Mouse (Mus musculus) Patski (cell line): ENCODE measurements at regions not wholly inside any gene's neighbourhood (a gene's known extent, or its start where the extent isn't known, plus 50 kb on each side); places are given as distances from the start of the nearest gene placed in this dataset.
A peak's percentile ranks its signal among the peaks of the same experiment; 100 is the strongest.

Source experiments
- ATAC-seq: fragments of 100-300 bp; one replicate; pipeline ENCODE4 v1.8.0; 2021
- CTCF ChIA-PET: fragments of 350-600 bp; sonication (Branson Sonifier 250); formaldehyde crosslinking; loops from one replicate; lab custom pipeline; 2022; ENCODE audit warnings: inconsistent platforms; lab: Charles Lee
- POLR2A ChIA-PET: fragments of 350-600 bp; sonication (Branson Sonifier 250); formaldehyde crosslinking; loops from one replicate; lab custom pipeline; 2022; ENCODE audit warnings: antibody characterized with exemption, inconsistent platforms; lab: Charles Lee
- DNase-seq: peaks from one replicate; pipeline ENCODE4 v3.0.0-alpha.2; 2011; ENCODE audit warnings: low read depth, low spot score
- H3K27me3 ChIP-seq: fragments of 371-371 bp; one replicate; pipeline ENCODE4 v1.5.1; 2021
- CTCF ChIP-seq: fragments of 100-300 bp; IDR thresholded peaks from one replicate; pipeline ENCODE4 v1.5.1; 2021
- in situ Hi-C: fragments of 300-500 bp; cut with MboI; formaldehyde crosslinking; loops from 3 replicates; pipeline ENCODE4 v1.11.1; 2018; ENCODE audit warnings: low pct_unique_long_range_greater_than_20kb, mixed read lengths

DNA sequence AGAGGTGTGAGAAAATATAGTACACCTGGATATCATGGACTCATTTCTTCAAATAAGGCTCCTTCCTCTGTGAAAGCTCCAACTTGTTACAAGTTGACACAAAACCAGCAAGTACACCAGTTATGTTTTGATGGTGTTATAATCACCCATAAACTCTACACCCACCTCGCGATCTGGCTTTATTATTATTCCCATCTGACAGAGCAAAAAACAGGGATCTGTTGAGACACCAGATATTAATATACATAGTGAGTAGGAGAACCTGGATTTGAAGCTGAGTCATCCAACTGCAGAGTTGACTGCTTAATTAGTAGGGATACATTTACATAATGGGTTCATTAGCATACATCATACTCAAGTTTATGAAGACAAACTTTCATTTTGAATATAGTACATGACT, 828.6 kb upstream of the Ddx18 start:
- in situ Hi-C loops, result no loop called here
- no peak for ATAC-seq
- H3K27me3 ChIP-seq, result no peaks in the 10 kb centered on the region
- no peak for TF ChIP-seq CTCF
- ChIA-PET POLR2A (no interaction called here), CTCF (no interaction called here)
- DNase-seq, result no peak

DNA sequence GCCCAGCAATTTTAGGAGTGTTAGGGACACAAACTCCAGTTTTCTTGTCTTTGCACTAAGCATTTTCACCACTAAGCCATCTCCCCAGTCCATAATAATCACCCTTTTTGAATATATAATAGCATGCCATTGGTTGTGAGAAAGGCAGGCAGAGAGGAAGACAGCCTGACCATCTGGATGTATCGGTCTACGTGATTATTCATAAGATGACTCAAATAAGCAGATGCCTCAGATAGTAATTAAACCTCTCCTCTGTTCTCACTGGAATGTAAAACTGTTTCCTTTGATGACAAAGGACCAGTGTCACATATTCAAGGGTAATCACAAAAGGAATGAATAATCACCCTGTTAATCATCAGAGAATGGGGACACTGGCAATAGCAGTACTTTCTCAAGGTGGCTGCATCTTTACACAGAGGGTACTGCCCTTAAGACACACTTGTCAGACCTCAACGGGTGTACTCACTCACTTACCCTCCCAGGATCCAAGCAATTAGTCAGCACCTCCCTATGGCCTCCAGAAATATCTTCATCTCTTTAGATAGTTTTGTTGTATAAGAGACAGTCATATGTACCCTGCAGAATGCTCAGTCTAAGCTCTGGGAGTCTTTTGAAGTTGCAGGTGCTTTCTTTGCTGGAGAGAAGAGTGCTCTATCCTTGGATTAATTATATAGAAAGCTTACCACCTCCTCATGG, 826.0 kb upstream of the Ddx18 start:
- no peaks in the 10 kb centered on the region for H3K27me3 ChIP-seq
- no peak for TF ChIP-seq CTCF
- in situ Hi-C loops, result no loop called here
- DNase-seq (no peak), ATAC-seq (no peak)
- POLR2A ChIA-PET, result no interaction called here
- CTCF ChIA-PET, result interaction anchor here (1.3 kb wide), 1 partner anchor 11 kb away, joined by 3 read pairs; no protein-coding TSS in a partner anchor

DNA sequence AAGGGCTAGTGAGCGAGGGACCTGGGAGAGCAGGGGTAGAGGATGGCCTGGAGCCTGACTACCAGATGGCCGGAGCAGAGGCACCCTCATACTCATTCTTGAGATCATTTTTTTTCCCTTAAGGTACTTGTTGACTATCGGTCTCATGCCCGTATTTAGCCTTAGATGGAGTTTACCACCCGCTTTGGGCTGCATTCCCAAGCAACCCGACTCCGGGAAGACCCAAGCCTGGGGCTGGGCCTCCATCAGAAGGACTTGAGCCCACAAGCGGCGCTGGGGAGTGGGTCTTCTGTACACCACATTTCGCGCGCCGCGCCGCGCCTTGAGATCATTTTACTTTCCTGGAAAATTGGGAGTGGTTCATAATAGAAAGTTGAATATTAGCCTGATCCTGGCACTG, 789.2 kb upstream of the Ddx18 start:
- CTCF ChIA-PET, result no interaction called here
- TF ChIP-seq CTCF, result no peak
- POLR2A ChIA-PET, result no interaction called here
- in situ Hi-C loops, result no loop called here
- DNase-seq, result peak; percentile 100
- H3K27me3 ChIP-seq, result no peaks in the 10 kb centered on the region
- ATAC-seq, result peak; percentile 60

DNA sequence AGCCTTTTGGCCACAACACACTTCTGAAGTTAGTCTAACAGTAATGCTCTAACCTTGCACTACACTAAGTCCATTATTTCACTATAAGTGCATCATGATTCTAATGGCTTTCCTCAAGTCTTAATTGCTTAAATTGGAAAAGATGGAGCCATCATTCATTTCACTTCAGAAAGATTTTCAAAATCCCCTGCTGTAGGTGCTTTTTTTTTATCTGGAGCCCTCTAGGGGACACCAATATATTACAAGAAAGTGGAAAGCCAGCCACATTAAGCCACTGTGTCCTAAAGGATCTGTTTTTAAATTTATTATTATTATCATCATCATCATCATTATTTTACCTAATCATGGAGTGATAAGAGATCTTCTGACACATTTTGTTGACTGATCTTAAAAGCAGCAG, 783.7 kb upstream of the Ddx18 start:
- DNase-seq (no peak), ATAC-seq (no peak)
- ChIA-PET POLR2A (no interaction called here), CTCF (no interaction called here)
- no peaks in the 10 kb centered on the region for H3K27me3 ChIP-seq
- in situ Hi-C loops, result no loop called here
- no peak for TF ChIP-seq CTCF

DNA sequence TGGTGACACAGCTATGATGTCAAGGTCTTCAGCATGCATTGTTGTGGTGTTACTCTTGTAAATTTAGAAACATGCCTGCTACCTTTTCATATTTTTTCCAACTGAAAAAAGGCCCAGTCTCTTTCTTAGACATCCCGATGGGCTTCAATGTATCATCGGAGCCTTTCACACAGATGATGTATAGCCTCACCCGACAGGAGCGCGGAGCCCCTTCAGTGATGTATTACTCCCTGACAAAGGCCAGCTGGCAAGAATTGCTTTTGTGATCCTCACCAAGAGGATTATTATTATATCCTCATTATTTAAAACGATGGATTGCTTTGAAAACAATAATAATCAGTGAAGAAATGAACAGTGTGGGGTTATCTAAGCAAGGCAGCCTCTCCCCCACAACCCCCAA, 765.5 kb upstream of the Ddx18 start:
- ATAC-seq, result no peak
- ChIA-PET CTCF (no interaction called here), POLR2A (no interaction called here)
- no peak for TF ChIP-seq CTCF
- in situ Hi-C loops, result no loop called here
- DNase-seq, result no peak
- H3K27me3 ChIP-seq, result no peaks in the 10 kb centered on the region

DNA sequence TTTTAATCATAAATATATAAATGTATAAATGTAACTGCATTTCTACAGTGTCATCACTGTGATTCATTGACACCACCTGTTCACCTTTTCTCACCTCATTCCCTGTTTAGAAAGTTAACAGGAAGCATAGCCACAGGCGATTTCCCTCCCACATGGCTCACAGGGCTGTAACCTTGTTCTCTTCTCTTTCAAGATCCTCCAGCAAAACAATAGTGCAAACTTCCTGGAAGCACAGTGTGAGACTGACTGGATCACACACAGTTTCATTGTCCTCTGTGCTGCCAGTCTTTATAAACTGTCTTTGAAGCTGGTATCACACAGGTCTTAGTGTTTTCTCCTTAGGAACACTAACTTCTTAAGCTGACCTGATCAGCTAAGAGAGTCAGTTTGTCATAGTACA, 760.5 kb upstream of the Ddx18 start:
- DNase-seq (no peak), ATAC-seq (no peak)
- ChIA-PET POLR2A (no interaction called here), CTCF (no interaction called here)
- H3K27me3 ChIP-seq, result no peaks in the 10 kb centered on the region
- TF ChIP-seq CTCF, result no peak
- in situ Hi-C loops, result no loop called here
